ENCODE assay signal across 8 mouse cellular contexts in the genomic region with DNA sequence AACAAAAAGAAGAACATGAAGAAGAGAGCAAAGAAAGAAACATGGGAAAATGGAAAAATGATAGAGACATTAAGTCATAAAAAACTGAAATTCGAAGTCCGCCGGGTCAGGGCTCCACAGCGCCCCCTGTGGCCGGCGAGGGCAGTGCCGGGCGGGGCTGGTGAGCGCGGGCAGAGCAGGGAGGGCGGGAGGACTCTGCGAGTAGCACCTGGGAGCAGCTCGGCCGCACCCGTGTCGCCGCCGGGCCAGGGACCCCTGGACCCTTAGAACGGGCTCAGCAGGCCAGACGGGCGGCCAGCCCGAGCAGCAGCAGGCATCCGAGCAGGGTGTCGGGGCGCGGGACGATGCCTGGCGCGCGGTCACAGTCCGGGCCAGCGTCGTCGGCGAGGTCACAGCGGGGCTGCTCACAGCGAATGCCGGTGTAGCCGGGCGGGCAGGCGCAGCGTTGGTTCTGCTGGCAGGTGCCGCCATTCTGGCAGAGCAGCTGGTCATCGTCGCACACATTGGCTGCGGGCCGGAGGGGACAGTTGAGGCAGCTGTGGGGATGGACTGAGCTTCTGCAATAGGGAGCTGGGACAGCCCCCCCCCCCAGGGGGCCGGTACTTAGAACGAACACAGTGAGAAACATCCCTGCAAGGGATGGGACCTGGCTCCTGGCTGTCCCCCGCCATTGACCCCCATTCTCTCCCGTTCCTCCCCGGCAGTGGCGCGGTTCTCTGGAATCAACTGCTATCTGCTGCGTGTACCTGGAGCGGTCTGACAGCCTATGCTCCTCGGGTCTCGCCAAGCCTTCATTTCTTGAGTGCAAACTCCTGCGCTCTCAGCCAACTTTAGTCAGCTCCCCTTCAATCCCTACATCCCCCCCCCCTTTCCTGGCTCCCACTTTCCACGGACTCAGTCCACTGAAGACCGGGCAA. TPM values are rescaled to one million over a fixed set of nuclear protein-coding genes. Genes with fewer than 3 reads are reported as not detected.
A peak's percentile ranks its signal among the peaks of the same experiment; 100 is the strongest.
DNase-seq lines count a peak whose midpoint lies in the region; ATAC-seq lines count a peak whose summit lies in the region.

No protein-coding gene starts in this region.

- under 1% methylated on average over 61 of the region's 61 CpGs for WGBS in embryonic facial prominence, embryonic 12.5 days
- WGBS in heart, embryonic 11.5 days (ENCODE audit: insufficient replicate concordance): under 1% methylated on average over 61 of the region's 61 CpGs
- 1% methylated on average over 60 of the region's 61 CpGs for WGBS in kidney, embryonic 15.5 days
- 2% methylated on average over 61 of the region's 61 CpGs for WGBS in liver, embryonic 12.5 days (ENCODE audit: insufficient replicate concordance)
- WGBS in stomach, embryonic 16.5 days: under 1% methylated on average over 58 of the region's 61 CpGs

- DNase-seq in A20 (ENCODE audit: low read depth, low spot score): peak; percentile 60
- peak; percentile 86 to 91 for DNase-seq in adrenal gland, postnatal 36 days
- DNase-seq in neural tube, embryonic 10.5 days (ENCODE audit: extremely low spot score, low spot score): peak; percentile 91

- peak overlapping the region; percentile 42 for H3K9ac ChIP-seq in embryonic facial prominence, embryonic 12.5 days
- H3K9ac ChIP-seq in heart, embryonic 11.5 days (ENCODE audit: low read depth, low read length): no peak overlapping the region; the same call in 1 of the 2 replicates
- H3K9ac ChIP-seq in kidney, embryonic 15.5 days: peak overlapping the region; percentile 42
- peak overlapping the region; percentile 46 for H3K9ac ChIP-seq in liver, embryonic 12.5 days
- peak overlapping the region; percentile 73 for H3K9ac ChIP-seq in stomach, embryonic 16.5 days (ENCODE audit: low read length)

- H3K27ac ChIP-seq in embryonic facial prominence, embryonic 12.5 days: no peak overlapping the region
- no peak overlapping the region for H3K27ac ChIP-seq in heart, embryonic 11.5 days (ENCODE audit: low read depth, low read length)
- H3K27ac ChIP-seq in kidney, embryonic 15.5 days: no peak overlapping the region
- H3K27ac ChIP-seq in liver, embryonic 12.5 days: no peak overlapping the region
- no peak overlapping the region for H3K27ac ChIP-seq in stomach, embryonic 16.5 days (ENCODE audit: low read length)

- no peaks in the 10 kb centered on the region for H3K9me3 ChIP-seq in embryonic facial prominence, embryonic 12.5 days
- H3K9me3 ChIP-seq in heart, embryonic 11.5 days (replicated peaks; ENCODE audit: control insufficient read depth, low read length): no peaks in the 10 kb centered on the region
- no peaks in the 10 kb centered on the region for H3K9me3 ChIP-seq in kidney, embryonic 15.5 days (replicated peaks)
- H3K9me3 ChIP-seq in liver, embryonic 12.5 days (replicated peaks): no peaks in the 10 kb centered on the region
- no peaks in the 10 kb centered on the region for H3K9me3 ChIP-seq in stomach, embryonic 16.5 days (replicated peaks; ENCODE audit: control insufficient read depth, low read length)

- peaks cover 32% of the 10 kb centered on the region for H3K27me3 ChIP-seq in embryonic facial prominence, embryonic 12.5 days
- H3K27me3 ChIP-seq in heart, embryonic 11.5 days (ENCODE audit: control insufficient read depth, insufficient read depth, low read length): peaks cover 40% of the 10 kb centered on the region
- H3K27me3 ChIP-seq in kidney, embryonic 15.5 days: peaks cover 59% of the 10 kb centered on the region
- peaks cover 78% of the 10 kb centered on the region for H3K27me3 ChIP-seq in liver, embryonic 12.5 days (replicated peaks)
- H3K27me3 ChIP-seq in stomach, embryonic 16.5 days (ENCODE audit: control insufficient read depth, insufficient read depth, low read length): peaks cover 14% of the 10 kb centered on the region; the same call in 1 of the 2 replicates

- ATAC-seq in embryonic facial prominence, embryonic 12.5 days (ENCODE audit: insufficient number of reproducible peaks, insufficient read depth, low FRiP score, low TSS enrichment): no peak
- no peak for ATAC-seq in heart, embryonic 11.5 days (replicated peaks; ENCODE audit: insufficient number of reproducible peaks, low FRiP score, low TSS enrichment)
- peak; percentile 50; the same call in 1 of the 2 replicates for ATAC-seq in kidney, embryonic 15.5 days (replicated peaks; ENCODE audit: low FRiP score)
- ATAC-seq in liver, embryonic 12.5 days: peak; percentile 70
- ATAC-seq in stomach, embryonic 16.5 days (ENCODE audit: insufficient read depth, low FRiP score): peak; percentile 48; the same call in 1 of the 2 replicates

- peaks cover 5% of the 10 kb centered on the region for H3K4me1 ChIP-seq in embryonic facial prominence, embryonic 12.5 days
- peaks cover 12% of the 10 kb centered on the region for H3K4me1 ChIP-seq in heart, embryonic 11.5 days (ENCODE audit: control insufficient read depth, insufficient read depth, low read length)
- peaks cover 27% of the 10 kb centered on the region for H3K4me1 ChIP-seq in kidney, embryonic 15.5 days
- H3K4me1 ChIP-seq in liver, embryonic 12.5 days: peaks cover 14% of the 10 kb centered on the region
- H3K4me1 ChIP-seq in stomach, embryonic 16.5 days (ENCODE audit: control insufficient read depth, insufficient read depth, low read length): peaks cover 6% of the 10 kb centered on the region; the same call in 1 of the 2 replicates

- no peaks in the 10 kb centered on the region for H3K36me3 ChIP-seq in embryonic facial prominence, embryonic 12.5 days
- no peaks in the 10 kb centered on the region for H3K36me3 ChIP-seq in heart, embryonic 11.5 days (ENCODE audit: control insufficient read depth, insufficient read depth, low read length)
- H3K36me3 ChIP-seq in kidney, embryonic 15.5 days: no peaks in the 10 kb centered on the region
- no peaks in the 10 kb centered on the region for H3K36me3 ChIP-seq in liver, embryonic 12.5 days
- H3K36me3 ChIP-seq in stomach, embryonic 16.5 days (ENCODE audit: control insufficient read depth, insufficient read depth, low read length): no peaks in the 10 kb centered on the region

- H3K4me3 ChIP-seq in embryonic facial prominence, embryonic 12.5 days: peak overlapping the region; percentile 53
- H3K4me3 ChIP-seq in heart, embryonic 11.5 days (ENCODE audit: low read depth, low read length): peak overlapping the region; percentile 60
- H3K4me3 ChIP-seq in kidney, embryonic 15.5 days (replicated peaks): peak overlapping the region; percentile 52
- peak overlapping the region; percentile 54 for H3K4me3 ChIP-seq in liver, embryonic 12.5 days
- peak overlapping the region; percentile 53 for H3K4me3 ChIP-seq in stomach, embryonic 16.5 days (replicated peaks; ENCODE audit: low read length)

- H3K4me2 ChIP-seq in embryonic facial prominence, embryonic 12.5 days (replicated peaks): peak overlapping the region; percentile 98
- peak overlapping the region; percentile 100 for H3K4me2 ChIP-seq in heart, embryonic 11.5 days
- H3K4me2 ChIP-seq in kidney, embryonic 15.5 days: peak overlapping the region; percentile 99
- H3K4me2 ChIP-seq in liver, embryonic 12.5 days: peak overlapping the region; percentile 90
- H3K4me2 ChIP-seq in stomach, embryonic 16.5 days (ENCODE audit: low read depth, low read length): peak overlapping the region; percentile 100

RNA-seq across cellular contexts. Expression of a gene that starts 58.0 kb away (rescaled TPM):
- total RNA-seq in adrenal gland, postnatal 36 days (2021): 10 to 100 TPM; 35.0 to 44.2 TPM
- polyA plus RNA-seq in embryonic facial prominence, embryonic 12.5 days (2016; fragmentation: Nextera tagmentation; extraction: Ambion mirVana): 1.1 and 1.2 TPM in 2 replicates
- polyA plus RNA-seq in heart, embryonic 11.5 days (2014; fragmentation: Nextera tagmentation; extraction: Ambion mirVana): 0.23 TPM in 1 of 2 replicates, not detected in the other
- polyA plus RNA-seq in kidney, embryonic 15.5 days (2015; fragmentation: Nextera tagmentation; extraction: Ambion mirVana): 3.9 and 4.1 TPM in 2 replicates
- polyA plus RNA-seq in liver, embryonic 12.5 days (2016; fragmentation: Nextera tagmentation; extraction: Ambion mirVana): 0.14 TPM in 1 of 2 replicates, not detected in the other
- polyA plus RNA-seq in stomach, embryonic 16.5 days (2015; fragmentation: Nextera tagmentation; extraction: Ambion mirVana): 0.40 and 0.45 TPM in 2 replicates

Comparison
In these comparisons a context has a peak if more than half of its experiments do, and no peak if none do; other contexts are left out.
1. ATAC-seq: peak in kidney, embryonic 15.5 days (single experiment), liver, embryonic 12.5 days (single experiment) and stomach, embryonic 16.5 days (single experiment); none in embryonic facial prominence, embryonic 12.5 days (single experiment) and heart, embryonic 11.5 days (single experiment).
2. Peak in every context shown above with its lines, with median percentiles within 50 percentile points of each other: DNase-seq, H3K4me2 ChIP-seq and H3K4me3 ChIP-seq.